Comparison of ENCODE assay signal across 8 mouse cellular contexts in genomic region chr7:126271712-126272683, GRCm38 (mm10). TPM values are rescaled to one million over a fixed set of nuclear protein-coding genes. Genes with fewer than 3 reads are reported as not detected.
DNase-seq lines count a peak whose midpoint lies in the region; ATAC-seq lines count a peak whose summit lies in the region.

Gene Sbk1, plus strand, starts transcription at chr7:126272619.

- no peaks in the 10 kb centered on the region for H3K27me3 ChIP-seq in forebrain, embryonic 11.5 days (ENCODE audit: control insufficient read depth, insufficient read depth, low read length)
- H3K27me3 ChIP-seq in heart, embryonic 15.5 days = no peaks in the 10 kb centered on the region
- H3K27me3 ChIP-seq in liver, embryonic 12.5 days (replicated peaks) = peaks cover 100% of the 10 kb centered on the region
- H3K27me3 ChIP-seq in splenic B cell, adult 2 months (ENCODE audit: control insufficient read depth, insufficient read depth, low read length, poor library complexity, severe bottlenecking) = no peaks in the 10 kb centered on the region

- ATAC-seq in forebrain, embryonic 11.5 days (replicated peaks; ENCODE audit: low FRiP score) = peak; percentile 91
- peak; percentile 92 for ATAC-seq in heart, embryonic 15.5 days (replicated peaks; ENCODE audit: insufficient number of reproducible peaks, insufficient read depth, low FRiP score, low read depth)
- ATAC-seq in liver, embryonic 12.5 days = peak; percentile 83

- H3K4me2 ChIP-seq in forebrain, embryonic 11.5 days (ENCODE audit: low read depth, low read length, severe bottlenecking) = peak within 1 kb of the TSS; percentile 74
- H3K4me2 ChIP-seq in heart, embryonic 15.5 days = peak within 1 kb of the TSS; percentile 99
- H3K4me2 ChIP-seq in liver, embryonic 12.5 days = peak within 1 kb of the TSS; percentile 96

- 1% methylated on average over 82 of the region's 85 CpGs for WGBS in forebrain, embryonic 11.5 days
- 1% methylated on average over 82 of the region's 85 CpGs for WGBS in heart, embryonic 15.5 days
- WGBS in liver, embryonic 12.5 days (ENCODE audit: insufficient replicate concordance) = 1% methylated on average over 71 of the region's 85 CpGs

- H3K9me3 ChIP-seq in forebrain, embryonic 11.5 days (ENCODE audit: control insufficient read depth, low read length) = no peaks in the 10 kb centered on the region
- no peaks in the 10 kb centered on the region for H3K9me3 ChIP-seq in heart, embryonic 15.5 days (replicated peaks)
- H3K9me3 ChIP-seq in liver, embryonic 12.5 days (replicated peaks) = no peaks in the 10 kb centered on the region

- peak within 1 kb of the TSS; percentile 99 for H3K9ac ChIP-seq in forebrain, embryonic 11.5 days (ENCODE audit: low read length)
- H3K9ac ChIP-seq in heart, embryonic 15.5 days = peak within 1 kb of the TSS; percentile 87
- peak within 1 kb of the TSS; percentile 71 for H3K9ac ChIP-seq in liver, embryonic 12.5 days

- H3K27ac ChIP-seq in forebrain, embryonic 11.5 days (ENCODE audit: low read depth, low read length) = peak within 1 kb of the TSS; percentile 96
- H3K27ac ChIP-seq in heart, embryonic 15.5 days = peak within 1 kb of the TSS; percentile 86
- H3K27ac ChIP-seq in liver, embryonic 12.5 days = peak within 1 kb of the TSS; percentile 45; the same call in 1 of the 2 replicates

- peak; percentile 79 to 81 for DNase-seq in CD8-positive naive resting alpha-beta T cell, adult 2 months (ENCODE audit: low read depth in 2 of 2, low spot score in 2 of 2)
- DNase-seq in c-Kit-positive CD71-positive TER-119-negative erythroid progenitor cells, embryonic 14.5 days (ENCODE audit: low read depth) = peak; percentile 48
- peak; percentile 95 for DNase-seq in forebrain, embryonic 11.5 days (ENCODE audit: low spot score)
- DNase-seq in kidney, postnatal 14 days = peak; percentile 97
- DNase-seq in naive thymus-derived CD4-positive, alpha-beta T cell, adult 2 months (ENCODE audit: low read depth) = peak; percentile 90
- DNase-seq in splenic B cell, adult 2 months (ENCODE audit: low read depth, low spot score) = peak; percentile 92

- H3K4me1 ChIP-seq in forebrain, embryonic 11.5 days (replicated peaks; ENCODE audit: control insufficient read depth, insufficient read depth, low read length) = peaks cover 18% of the 10 kb centered on the region
- peaks cover 29% of the 10 kb centered on the region for H3K4me1 ChIP-seq in heart, embryonic 15.5 days (replicated peaks)
- H3K4me1 ChIP-seq in liver, embryonic 12.5 days = peaks cover 24% of the 10 kb centered on the region

- peak within 1 kb of the TSS; percentile 99 for H3K4me3 ChIP-seq in forebrain, embryonic 11.5 days (ENCODE audit: low read depth, low read length)
- H3K4me3 ChIP-seq in heart, embryonic 15.5 days = peak within 1 kb of the TSS; percentile 82
- H3K4me3 ChIP-seq in liver, embryonic 12.5 days = peak within 1 kb of the TSS; percentile 66

- peaks cover 8% of the 10 kb centered on the region for H3K36me3 ChIP-seq in forebrain, embryonic 11.5 days (ENCODE audit: control insufficient read depth, insufficient read depth, low read length)
- no peaks in the 10 kb centered on the region for H3K36me3 ChIP-seq in heart, embryonic 15.5 days
- H3K36me3 ChIP-seq in liver, embryonic 12.5 days = no peaks in the 10 kb centered on the region
- H3K36me3 ChIP-seq in splenic B cell, adult 2 months (ENCODE audit: control insufficient read depth, insufficient read depth, low read length, poor library complexity, severe bottlenecking) = peaks cover 4% of the 10 kb centered on the region

RNA-seq across cellular contexts. Expression of gene Sbk1, which starts in this region (rescaled TPM):
- 194 and 214 TPM in 2 replicates for polyA plus RNA-seq in forebrain, embryonic 11.5 days (2014; fragmentation: Nextera tagmentation; extraction: Ambion mirVana)
- 11.2 and 16.4 TPM in 2 replicates for polyA plus RNA-seq in heart, embryonic 15.5 days (2015; fragmentation: Nextera tagmentation; extraction: Ambion mirVana)
- 4.2 and 5.0 TPM in 2 replicates for polyA plus RNA-seq in liver, embryonic 12.5 days (2016; fragmentation: Nextera tagmentation; extraction: Ambion mirVana)

Comparison
In these comparisons a context has a peak if more than half of its experiments do, and no peak if none do; other contexts are left out.
1. Peak in every context shown above with its lines: DNase-seq, ATAC-seq, H3K4me3 ChIP-seq and H3K27ac ChIP-seq.
2. RNA of gene Sbk1 (polyA plus RNA-seq): 194 to 214 TPM in forebrain, embryonic 11.5 days; 11.2 to 16.4 TPM in heart, embryonic 15.5 days and 4.2 to 5.0 TPM in liver, embryonic 12.5 days; every median in the first group is over 10 times any median in the second.
3. H3K27ac ChIP-seq: peak in every context shown above with its lines; median percentile 96 in forebrain, embryonic 11.5 days; 86 in heart, embryonic 15.5 days; 45 in liver, embryonic 12.5 days.